8 mouse cellular contexts compared by ENCODE assay signal in genomic region chr3:65958840-65959185, GRCm38 (mm10). TPM values are rescaled to one million over a fixed set of nuclear protein-coding genes. Genes with fewer than 3 reads are reported as not detected.
A peak's percentile ranks its signal among the peaks of the same experiment; 100 is the strongest.
DNase-seq lines count a peak whose midpoint lies in the region; ATAC-seq and TF ChIP-seq lines count a peak whose summit lies in the region.

No protein-coding gene starts in this region.

- peaks cover 26% of the 10 kb centered on the region for H3K36me3 ChIP-seq in lung, embryonic 14.5 days (ENCODE audit: insufficient read depth)
- peaks cover 32% of the 10 kb centered on the region for H3K36me3 ChIP-seq in embryonic facial prominence, embryonic 10.5 days (replicated peaks)
- peaks cover 17% of the 10 kb centered on the region for H3K36me3 ChIP-seq in hindbrain, embryonic 13.5 days

- peak overlapping the region; percentile 99 for H3K9ac ChIP-seq in lung, embryonic 14.5 days
- H3K9ac ChIP-seq in hindbrain, embryonic 13.5 days: peak overlapping the region; percentile 100

- H3K4me2 ChIP-seq in lung, embryonic 14.5 days: peak overlapping the region; percentile 84
- peak overlapping the region; percentile 75 for H3K4me2 ChIP-seq in hindbrain, embryonic 13.5 days

- WGBS in lung, embryonic 14.5 days: 10% methylated on average over 9 of the region's 9 CpGs
- WGBS in embryonic facial prominence, embryonic 10.5 days: 12% methylated on average over 9 of the region's 9 CpGs
- WGBS in hindbrain, embryonic 13.5 days: 4% methylated on average over 9 of the region's 9 CpGs

- H3K4me3 ChIP-seq in lung, embryonic 14.5 days (ENCODE audit: low read depth, low read length): peak overlapping the region; percentile 98
- H3K4me3 ChIP-seq in embryonic facial prominence, embryonic 10.5 days: peak overlapping the region; percentile 90
- H3K4me3 ChIP-seq in hindbrain, embryonic 13.5 days: peak overlapping the region; percentile 99

- peak; percentile 55 for DNase-seq in lung, embryonic 14.5 days
- DNase-seq in lung, postnatal 14 days: no peak
- DNase-seq in embryonic facial prominence, embryonic 10.5 days (ENCODE audit: low spot score): peak; percentile 48
- peak; percentile 14 for DNase-seq in lung, postnatal 25 days (ENCODE audit: low spot score)
- no peak for DNase-seq in c-Kit-positive CD71-positive TER-119-positive erythroid progenitor cells, embryonic 14.5 days (ENCODE audit: low spot score)
- no peak for DNase-seq in adrenal gland, adult 2 months

- no peaks in the 10 kb centered on the region for H3K9me3 ChIP-seq in lung, embryonic 14.5 days (ENCODE audit: low read depth, low read length)
- H3K9me3 ChIP-seq in embryonic facial prominence, embryonic 10.5 days: no peaks in the 10 kb centered on the region
- H3K9me3 ChIP-seq in hindbrain, embryonic 13.5 days: no peaks in the 10 kb centered on the region

- peaks cover 20% of the 10 kb centered on the region for H3K4me1 ChIP-seq in lung, embryonic 14.5 days (ENCODE audit: insufficient read depth)
- peaks cover 41% of the 10 kb centered on the region for H3K4me1 ChIP-seq in embryonic facial prominence, embryonic 10.5 days
- H3K4me1 ChIP-seq in hindbrain, embryonic 13.5 days (replicated peaks): peaks cover 30% of the 10 kb centered on the region

- no peaks in the 10 kb centered on the region for H3K27me3 ChIP-seq in lung, embryonic 14.5 days (ENCODE audit: insufficient read depth, low read length)
- H3K27me3 ChIP-seq in embryonic facial prominence, embryonic 10.5 days (replicated peaks; ENCODE audit: low read depth, poor library complexity, severe bottlenecking): no peaks in the 10 kb centered on the region
- H3K27me3 ChIP-seq in hindbrain, embryonic 13.5 days: no peaks in the 10 kb centered on the region

- H3K27ac ChIP-seq in lung, embryonic 14.5 days (ENCODE audit: low read depth): peak overlapping the region; percentile 100
- H3K27ac ChIP-seq in embryonic facial prominence, embryonic 10.5 days (replicated peaks): peak overlapping the region; percentile 100
- peak overlapping the region; percentile 100 for H3K27ac ChIP-seq in hindbrain, embryonic 13.5 days

- ATAC-seq in lung, embryonic 14.5 days (ENCODE audit: insufficient read depth): no peak
- ATAC-seq in hindbrain, embryonic 13.5 days (ENCODE audit: low FRiP score): no peak
- no peak for ATAC-seq in granulocyte monocyte progenitor cell, adult 5-6 weeks (replicated peaks; ENCODE audit: poor library complexity, severe bottlenecking)

- TF ChIP-seq CTCF in lung, embryonic 14.5 days (IDR thresholded peaks at IDR 0.05; ENCODE audit: low read depth): no peak

RNA-seq across cellular contexts. Expression of gene Ccnl1, which starts 0.8 kb away (rescaled TPM):
- polyA plus RNA-seq in lung, embryonic 14.5 days (2014; fragmentation: Nextera tagmentation; extraction: Ambion mirVana): 129 and 135 TPM in 2 replicates
- polyA plus RNA-seq in embryonic facial prominence, embryonic 10.5 days (2016; fragmentation: Nextera tagmentation; extraction: Ambion mirVana): 102 and 104 TPM in 2 replicates
- 80.1 and 80.9 TPM in 2 replicates for polyA plus RNA-seq in hindbrain, embryonic 13.5 days (2015; fragmentation: Nextera tagmentation; extraction: Ambion mirVana)
- total RNA-seq in granulocyte monocyte progenitor cell, adult 5-6 weeks (2014; fragmentation: Nextera tagmentation): 131 and 167 TPM in 2 replicates
- 289 and 310 TPM in 2 replicates for total RNA-seq in granulocyte monocyte progenitor cell, adult 5-6 weeks (2017)
- 100 to 1,000 TPM in 1 of 2 experiments, 10 to 100 TPM in 1; 65.8 to 125 TPM for total RNA-seq in adrenal gland, adult 2 months (2021)
- 120 and 136 TPM in 2 replicates for polyA plus RNA-seq in adrenal gland, adult 2 months (2012; rRNA removed)

Comparison
In these comparisons a context has a peak if more than half of its experiments do, and no peak if none do; other contexts are left out.
1. DNase-seq: peak in lung, embryonic 14.5 days (single experiment), embryonic facial prominence, embryonic 10.5 days (single experiment) and lung, postnatal 25 days (single experiment); none in lung, postnatal 14 days (single experiment), c-Kit-positive CD71-positive TER-119-positive erythroid progenitor cells, embryonic 14.5 days (single experiment) and adrenal gland, adult 2 months (single experiment).
2. Peak in every context shown above with its lines, with median percentiles within 50 percentile points of each other: H3K27ac ChIP-seq and H3K4me3 ChIP-seq.